Mouse (Mus musculus): Measurements from ENCODE around the gene Kremen1. TPM values are rescaled to one million over a fixed set of nuclear protein-coding genes. Genes with fewer than 3 reads are reported as not detected.

The Kremen1 gene
- total and polyA plus RNA-seq, 2 experiments from 2014 or later: 28.5 to 90.2 TPM

DNA sequence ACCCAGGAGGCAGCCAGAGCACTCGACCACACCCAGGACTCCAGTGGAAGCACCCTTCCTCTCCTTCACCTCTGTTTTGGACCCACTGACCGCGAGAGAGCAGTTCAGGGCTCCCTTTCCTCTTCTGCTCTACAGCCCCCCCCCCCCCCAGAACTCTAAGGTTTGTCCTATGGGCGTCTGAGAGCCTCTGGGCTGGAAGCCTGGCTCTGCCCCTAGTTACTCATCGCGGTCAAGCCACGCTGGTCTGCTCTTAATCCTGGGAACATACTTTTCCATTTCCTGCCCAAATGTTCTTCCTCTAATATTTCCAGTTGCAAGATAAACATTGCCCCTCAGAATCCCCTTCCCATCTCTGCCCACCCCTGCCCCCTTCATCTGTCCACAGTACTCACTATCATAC lies 15.9 kb downstream of the Kremen1 start:
- TF ChIP-seq CTCF (IDR thresholded peaks at IDR 0.05; ENCODE audit: low read depth): no peak
- no peak for TF ChIP-seq EP300 (IDR thresholded peaks at IDR 0.05; ENCODE audit: low read depth)
- Histone ChIP-seq H3K36me3 (replicated peaks; ENCODE audit: control insufficient read depth, insufficient read depth, low read length) (peaks cover 22% of the 10 kb centered on the region), H3K27ac (ENCODE audit: low read depth) (peak overlapping the region; percentile 85), H3K4me1 (ENCODE audit: control insufficient read depth, insufficient read depth) (peaks cover 36% of the 10 kb centered on the region), H3K9me3 (replicated peaks; ENCODE audit: control insufficient read depth, low read length) (no peaks in the 10 kb centered on the region), H3K4me3 (ENCODE audit: low read depth, low read length) (no peak overlapping the region), H3K27me3 (ENCODE audit: control insufficient read depth, insufficient read depth, low read length) (no peaks in the 10 kb centered on the region), H3K4me2 (ENCODE audit: low read depth, low read length) (0 out of 2 replicates have a peak overlapping the region, but pooled peaks have one; percentile 56), H3K9ac (replicated peaks; ENCODE audit: low read depth, low read length) (no peak overlapping the region)
- 56% methylated on average over 7 of the region's 7 CpGs for WGBS
- DNase-seq (ENCODE audit: low spot score) (no peak), ATAC-seq (ENCODE audit: insufficient read depth, low read depth) (no peak)

DNA sequence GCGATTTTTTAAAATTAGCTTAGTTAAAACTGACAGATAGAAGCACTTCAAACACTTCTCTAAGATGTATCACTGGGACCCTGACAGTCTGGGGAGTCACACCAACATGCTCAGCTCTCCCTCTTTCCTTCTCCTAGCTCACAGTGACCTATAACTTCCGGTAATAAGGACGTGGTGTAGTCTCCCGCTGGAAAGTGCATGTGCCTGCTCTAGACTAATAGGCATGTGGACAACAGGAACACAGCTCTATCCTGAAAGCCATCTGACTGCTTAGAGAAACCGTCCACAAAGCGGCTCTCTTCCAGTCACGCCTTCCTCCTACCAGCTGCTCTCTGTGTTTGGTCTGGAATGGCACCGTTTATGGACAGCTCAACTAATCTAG lies 16.6 kb downstream of the Kremen1 start:
- Histone ChIP-seq H3K9ac (replicated peaks; ENCODE audit: low read depth, low read length) (peak overlapping the region; percentile 46), H3K36me3 (replicated peaks; ENCODE audit: control insufficient read depth, insufficient read depth, low read length) (peaks cover 28% of the 10 kb centered on the region), H3K27ac (ENCODE audit: low read depth) (peak overlapping the region; percentile 85), H3K9me3 (replicated peaks; ENCODE audit: control insufficient read depth, low read length) (no peaks in the 10 kb centered on the region), H3K4me2 (ENCODE audit: low read depth, low read length) (peak overlapping the region; percentile 56), H3K4me3 (ENCODE audit: low read depth, low read length) (peak overlapping the region; percentile 29; the same call in 1 of the 2 replicates), H3K4me1 (ENCODE audit: control insufficient read depth, insufficient read depth) (peaks cover 43% of the 10 kb centered on the region), H3K27me3 (ENCODE audit: control insufficient read depth, insufficient read depth, low read length) (no peaks in the 10 kb centered on the region)
- 16% methylated on average over 8 of the region's 8 CpGs for WGBS
- DNase-seq (ENCODE audit: low spot score): peak; percentile 32
- peak; percentile 22 for ATAC-seq (ENCODE audit: insufficient read depth, low read depth)
- TF ChIP-seq EP300 (IDR thresholded peaks at IDR 0.05; ENCODE audit: low read depth) (no peak), CTCF (IDR thresholded peaks at IDR 0.05; ENCODE audit: low read depth) (no peak)

DNA sequence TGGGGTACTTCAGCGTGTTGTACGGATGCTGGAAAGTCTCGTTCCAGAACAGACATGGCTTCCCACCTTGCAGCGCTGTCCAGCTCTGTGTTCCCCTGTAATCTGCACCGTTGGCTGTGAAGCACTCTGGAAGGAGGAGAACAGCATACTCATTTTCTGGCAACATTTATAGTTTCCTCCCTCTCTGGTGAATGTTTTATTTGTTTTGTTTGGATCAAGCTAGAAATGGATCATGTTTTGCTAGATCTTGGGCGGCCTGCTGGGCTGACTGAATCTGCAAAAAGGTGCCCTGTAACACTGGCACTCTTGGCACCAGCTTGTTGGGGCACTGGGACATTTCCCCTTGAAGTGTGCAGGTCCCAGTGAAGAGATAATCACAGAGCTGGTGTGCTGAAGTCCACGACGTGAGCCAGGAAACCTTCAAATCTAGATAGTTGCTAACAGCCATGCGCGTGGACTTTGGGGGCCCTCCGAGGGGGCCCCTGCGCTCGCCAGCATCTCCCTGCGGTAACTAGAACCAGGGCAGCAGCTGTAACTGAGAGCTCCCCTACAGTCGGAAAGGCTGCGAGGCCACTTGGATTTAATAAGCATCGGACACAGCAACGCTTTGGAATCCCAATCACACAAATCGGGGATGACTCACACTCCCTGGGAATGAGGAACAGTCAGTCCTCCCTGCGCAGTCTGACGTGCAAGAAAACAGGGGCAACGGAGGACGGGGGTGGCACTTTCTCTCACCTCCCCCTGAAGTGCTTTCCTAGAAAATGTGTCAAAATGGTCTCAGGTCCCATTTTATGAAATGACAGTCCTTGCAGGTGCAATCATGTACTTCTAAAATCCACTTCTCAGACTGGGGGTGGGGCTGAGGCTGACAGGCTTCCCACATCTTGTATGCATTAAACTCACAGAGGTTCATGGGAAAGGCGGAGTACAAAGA lies 17.3 kb downstream of the Kremen1 start:
- H3K4me1 ChIP-seq (ENCODE audit: control insufficient read depth, insufficient read depth): peaks cover 49% of the 10 kb centered on the region
- peak overlapping the region; percentile 46 for H3K9ac ChIP-seq (replicated peaks; ENCODE audit: low read depth, low read length)

DNA sequence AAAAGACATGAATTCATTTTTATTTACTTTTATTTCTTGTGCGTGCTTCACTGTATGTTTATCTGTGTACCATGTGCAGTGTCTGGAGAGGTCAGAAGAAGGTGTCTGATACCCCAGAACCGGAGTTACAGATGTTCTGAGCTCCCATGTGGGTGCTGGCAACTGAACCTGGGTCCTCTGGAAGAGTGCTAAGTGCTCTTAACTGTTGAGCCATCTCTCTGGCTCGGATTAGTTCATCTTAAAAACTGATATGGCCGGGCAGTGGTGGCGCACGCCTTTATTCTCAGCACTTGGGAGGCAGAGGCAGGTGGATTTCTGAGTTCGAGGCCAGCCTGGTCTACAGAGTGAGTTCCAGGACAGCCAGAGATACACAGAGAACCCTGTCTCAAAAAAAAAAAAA lies 18.1 kb downstream of the Kremen1 start:
- Histone ChIP-seq H3K4me3 (ENCODE audit: low read depth, low read length) (no peak overlapping the region), H3K27ac (ENCODE audit: low read depth) (peak overlapping the region; percentile 85), H3K4me1 (ENCODE audit: control insufficient read depth, insufficient read depth) (peaks cover 52% of the 10 kb centered on the region), H3K9me3 (replicated peaks; ENCODE audit: control insufficient read depth, low read length) (no peaks in the 10 kb centered on the region), H3K36me3 (replicated peaks; ENCODE audit: control insufficient read depth, insufficient read depth, low read length) (peaks cover 30% of the 10 kb centered on the region), H3K9ac (replicated peaks; ENCODE audit: low read depth, low read length) (no peak overlapping the region), H3K27me3 (ENCODE audit: control insufficient read depth, insufficient read depth, low read length) (no peaks in the 10 kb centered on the region), H3K4me2 (ENCODE audit: low read depth, low read length) (no peak overlapping the region)
- DNase-seq (ENCODE audit: low spot score) (no peak), ATAC-seq (ENCODE audit: insufficient read depth, low read depth) (no peak)
- TF ChIP-seq EP300 (IDR thresholded peaks at IDR 0.05; ENCODE audit: low read depth): no peak
- no peak for TF ChIP-seq CTCF (IDR thresholded peaks at IDR 0.05; ENCODE audit: low read depth)
- 93% methylated on average over 7 of the region's 7 CpGs for WGBS

More for the DNA sequence above, 17.3 kb downstream of the Kremen1 start:
- Histone ChIP-seq H3K4me2 (ENCODE audit: low read depth, low read length) (peak overlapping the region; percentile 56), H3K27ac (ENCODE audit: low read depth) (peak overlapping the region; percentile 85), H3K9me3 (replicated peaks; ENCODE audit: control insufficient read depth, low read length) (no peaks in the 10 kb centered on the region), H3K4me3 (ENCODE audit: low read depth, low read length) (peak overlapping the region; percentile 29), H3K27me3 (ENCODE audit: control insufficient read depth, insufficient read depth, low read length) (no peaks in the 10 kb centered on the region), H3K36me3 (replicated peaks; ENCODE audit: control insufficient read depth, insufficient read depth, low read length) (peaks cover 28% of the 10 kb centered on the region)
- peak; percentile 80 for ATAC-seq (ENCODE audit: insufficient read depth, low read depth)
- peak; percentile 85 for DNase-seq (ENCODE audit: low spot score)
- TF ChIP-seq EP300 (IDR thresholded peaks at IDR 0.05; ENCODE audit: low read depth) (0 out of 2 replicates have a peak, but pooled peaks have one; percentile 39), CTCF (IDR thresholded peaks at IDR 0.05; ENCODE audit: low read depth) (peak; percentile 24; the same call in 1 of the 2 replicates)
- WGBS: 21% methylated on average over 24 of the region's 24 CpGs

DNA sequence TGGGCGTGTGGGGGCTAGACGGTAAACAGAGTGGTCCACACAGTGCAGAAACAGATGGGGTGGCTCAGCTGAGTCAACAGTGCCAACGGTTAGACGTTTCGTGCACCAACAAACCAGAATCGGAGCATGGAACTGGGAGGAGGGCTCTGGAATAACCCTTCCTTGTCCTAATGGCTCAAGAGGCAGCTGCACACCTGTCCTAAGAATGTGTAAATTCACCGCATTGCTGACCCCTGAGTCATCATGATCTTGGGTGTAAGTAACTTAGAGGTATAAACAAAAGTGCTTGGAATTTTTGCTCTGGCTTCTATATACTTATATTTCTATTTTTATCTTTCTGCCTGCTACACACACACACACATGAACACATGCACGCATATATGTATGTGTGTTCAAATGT lies 19.2 kb downstream of the Kremen1 start:
- WGBS: 87% methylated on average over 8 of the region's 8 CpGs
- H3K36me3 ChIP-seq (replicated peaks; ENCODE audit: control insufficient read depth, insufficient read depth, low read length): peaks cover 41% of the 10 kb centered on the region
- no peaks in the 10 kb centered on the region for H3K27me3 ChIP-seq (ENCODE audit: control insufficient read depth, insufficient read depth, low read length)
- DNase-seq (ENCODE audit: low spot score) (no peak), ATAC-seq (ENCODE audit: insufficient read depth, low read depth) (no peak)
- no peak overlapping the region for H3K4me3 ChIP-seq (ENCODE audit: low read depth, low read length)
- TF ChIP-seq CTCF (IDR thresholded peaks at IDR 0.05; ENCODE audit: low read depth): no peak
- no peak for TF ChIP-seq EP300 (IDR thresholded peaks at IDR 0.05; ENCODE audit: low read depth)
- no peak overlapping the region for H3K27ac ChIP-seq (ENCODE audit: low read depth)
- H3K9ac ChIP-seq (replicated peaks; ENCODE audit: low read depth, low read length): no peak overlapping the region
- H3K4me2 ChIP-seq (ENCODE audit: low read depth, low read length): no peak overlapping the region
- H3K4me1 ChIP-seq (ENCODE audit: control insufficient read depth, insufficient read depth): peaks cover 49% of the 10 kb centered on the region
- no peaks in the 10 kb centered on the region for H3K9me3 ChIP-seq (replicated peaks; ENCODE audit: control insufficient read depth, low read length)

All from heart, postnatal 0 days (tissue).